Mouse (Mus musculus) megakaryocyte, embryonic 14.5 days (primary cell): ENCODE data around the gene Otc.

Source experiments
- FLI1 ChIP-seq: IDR thresholded peaks from 2 replicates; pipeline ENCODE4 v1.6.1; 2012; ENCODE audit warnings: low read length, inconsistent platforms, mixed read lengths
- GATA1 ChIP-seq: IDR thresholded peaks from 3 replicates; pipeline ENCODE4 v1.6.1; 2012; ENCODE audit warnings: mixed read lengths, low read length, inconsistent platforms, borderline replicate concordance

DNA sequence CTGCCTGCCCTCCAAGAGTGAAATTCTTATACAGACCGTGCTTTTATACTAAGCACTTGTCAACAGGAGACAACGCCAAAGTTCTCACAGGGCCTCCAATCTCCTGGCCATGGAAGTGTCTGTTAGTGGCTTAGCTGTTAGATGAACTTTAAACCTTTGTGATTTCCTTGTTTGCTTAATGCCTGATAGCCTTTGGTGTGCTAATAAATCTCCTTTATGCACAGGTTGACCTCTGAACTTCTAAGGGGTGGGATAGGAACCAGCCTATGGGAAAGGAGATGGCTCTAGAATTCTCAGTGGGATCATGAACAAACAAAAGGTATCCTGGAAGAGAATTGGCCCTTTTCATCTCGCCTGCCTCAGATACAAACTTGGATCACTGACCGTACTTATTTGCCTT is 12.6 kb upstream of the Otc start:
- TF ChIP-seq GATA1 (no peak), FLI1 (no peak)
